Mouse (Mus musculus) stomach, embryonic 15.5 days (tissue): ENCODE measurements around the gene Sgsm1. TPM values are rescaled to one million over a fixed set of nuclear protein-coding genes. Genes with fewer than 3 reads are reported as not detected.

Experiments
- ATAC-seq: fragments of 200-750 bp; cut with Nextera tagmentation; 2 replicates; pipeline ENCODE4 v1.8.0; 2017; ENCODE audit warnings: low read depth, moderate number of reproducible peaks, moderate TSS enrichment; ENCODE audit not compliant: insufficient read depth, low FRiP score
- H3K27ac ChIP-seq: fragments of 300-500 bp; sonication (generic); 2 replicates; pipeline ENCODE4 v1.5.1; 2015; ENCODE audit warnings: mild to moderate bottlenecking, inconsistent platforms
- H3K27me3 ChIP-seq: fragments of 300-500 bp; sonication (generic); replicated peaks from 2 replicates; pipeline ENCODE4 v1.6.1; 2015; ENCODE audit warnings: inconsistent platforms
- H3K36me3 ChIP-seq: fragments of 300-500 bp; sonication (generic); 2 replicates; pipeline ENCODE4 v1.6.1; 2015; ENCODE audit warnings: inconsistent platforms
- H3K4me1 ChIP-seq: fragments of 300-500 bp; sonication (generic); 2 replicates; pipeline ENCODE4 v1.6.1; 2015; ENCODE audit warnings: inconsistent platforms
- H3K4me2 ChIP-seq: fragments of 300-500 bp; sonication (generic); 2 replicates; pipeline ENCODE4 v1.6.1; 2015; ENCODE audit warnings: mild to moderate bottlenecking, inconsistent platforms
- H3K4me3 ChIP-seq: fragments of 300-500 bp; sonication (generic); replicated peaks from 2 replicates; pipeline ENCODE4 v1.5.1; 2015; ENCODE audit warnings: inconsistent platforms
- H3K9ac ChIP-seq: fragments of 300-500 bp; sonication (generic); 2 replicates; pipeline ENCODE4 v1.6.1; 2015; ENCODE audit warnings: inconsistent platforms
- H3K9me3 ChIP-seq: fragments of 300-500 bp; sonication (generic); 2 replicates; pipeline ENCODE4 v1.6.1; 2016; ENCODE audit warnings: inconsistent platforms
- WGBS: fragments of 180-500 bp; shearing (Covaris S2); methylation state at CpG from one replicate; pipeline ENCODE4 v1.1.7; 2015; 5-methylcytosine and 5-hydroxymethylcytosine counted together
- microRNA-seq: library from miRNA; unstranded; fragments of <30 nt; microRNA quantifications from one replicate; pipeline ENCODE4, GENCODE M21; 2016
- polyA plus RNA-seq: library from polyadenylated mRNA; unstranded; fragments of >200 nt; fragmentation: Nextera tagmentation; extraction: Ambion mirVana; gene quantifications from 2 replicates; pipeline ENCODE4 v1.2.1, GENCODE M21; 2015

Sgsm1 gene
- polyA plus RNA-seq, 1 experiment from 2014 or later = 6.9 TPM

DNA sequence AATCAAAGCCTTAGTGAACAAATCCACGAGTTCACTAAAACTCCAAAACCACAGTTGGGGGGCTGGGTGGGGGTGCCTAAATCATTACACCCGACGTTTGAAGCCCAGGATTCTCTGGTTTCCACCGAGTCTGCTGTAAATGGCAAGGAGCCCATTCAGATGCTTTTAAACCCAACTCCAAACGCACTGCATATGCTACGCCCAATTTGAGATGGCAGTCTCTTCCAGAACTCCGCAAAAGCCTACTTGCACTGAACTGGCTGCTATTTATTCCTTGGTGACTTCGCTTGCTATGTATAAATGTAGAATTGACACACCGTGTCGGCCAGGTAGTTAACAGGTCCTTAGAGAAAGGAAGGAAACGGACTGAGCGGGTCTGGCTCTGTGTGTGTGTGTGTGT lies 115.1 kb downstream of the Sgsm1 start:
- Histone ChIP-seq H3K9me3 (no peaks in the 10 kb centered on the region), H3K9ac (no peak overlapping the region), H3K4me3 (no peak overlapping the region), H3K27me3 (no peaks in the 10 kb centered on the region), H3K4me2 (no peak overlapping the region), H3K4me1 (0 out of 2 replicates have a peak, but pooled peaks cover 7% of the 10 kb centered on the region), H3K27ac (no peak overlapping the region), H3K36me3 (no peaks in the 10 kb centered on the region)
- 75% methylated on average over 12 of the region's 12 CpGs for WGBS
- no peak for ATAC-seq

DNA sequence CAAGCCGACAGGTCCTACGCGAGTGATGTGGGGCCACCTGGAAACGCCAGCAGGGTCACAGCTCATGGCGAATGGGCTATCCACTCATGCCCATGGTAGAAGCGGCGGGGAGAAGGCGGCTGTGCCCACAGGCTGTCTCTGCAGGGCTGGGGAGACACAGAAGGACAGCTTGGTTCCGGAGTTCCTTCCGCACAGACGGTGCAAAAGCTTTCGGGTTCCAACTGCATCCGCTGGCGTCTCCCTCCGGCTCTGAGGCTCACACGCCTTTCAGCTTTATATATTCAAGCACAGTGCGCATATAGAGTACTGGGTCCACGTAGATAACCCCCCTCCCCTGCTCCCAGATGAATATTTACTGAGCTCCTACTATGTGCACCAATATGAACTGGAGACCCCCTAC lies 116.8 kb downstream of the Sgsm1 start:
- no peak overlapping the region for H3K9ac ChIP-seq
- no peak overlapping the region for H3K4me3 ChIP-seq
- no peak overlapping the region for H3K27ac ChIP-seq
- no peaks in the 10 kb centered on the region for H3K9me3 ChIP-seq
- no peak overlapping the region for H3K4me2 ChIP-seq
- H3K4me1 ChIP-seq = 0 out of 2 replicates have a peak, but pooled peaks cover under 1% of the 10 kb centered on the region
- 89% methylated on average over 18 of the region's 18 CpGs for WGBS
- no peaks in the 10 kb centered on the region for H3K27me3 ChIP-seq
- H3K36me3 ChIP-seq = 0 out of 2 replicates have a peak, but pooled peaks cover 4% of the 10 kb centered on the region
- ATAC-seq = no peak

Small RNA genes within 50 kb of the gene (microRNA-seq; reads per million reads assigned to microRNA genes)
- gene Mir7229 (not detected), gene Mir7230 (not detected)

Other genes with a start within 250 kb of the Sgsm1 start
- not detected in 2 replicates for gene Crybb2, start 240.7 kb downstream of the Sgsm1 start, polyA plus RNA-seq
- gene Crybb3, start 229.2 kb downstream of the Sgsm1 start, polyA plus RNA-seq = 1.1 and 1.2 TPM in 2 replicates
- 12.6 and 15.2 TPM in 2 replicates for gene 2900026A02Rik, start 89.5 kb downstream of the Sgsm1 start, polyA plus RNA-seq
- 0.48 and 0.57 TPM in 2 replicates for gene Tmem211, start 83.9 kb downstream of the Sgsm1 start, polyA plus RNA-seq
- not detected in 2 replicates for gene Aym1, start 46.5 kb upstream of the Sgsm1 start, polyA plus RNA-seq
- 6.5 and 7.5 TPM in 2 replicates for gene Wscd2, start 179.5 kb upstream of the Sgsm1 start, polyA plus RNA-seq